Mouse (Mus musculus) neural tube, embryonic 10.5 days (tissue): ENCODE measurements at regions not wholly inside any gene's neighbourhood (a gene's known extent, or its start where the extent isn't known, plus 50 kb on each side); places are given as distances from the start of the nearest gene placed in this dataset.

Experiments used
- DNase-seq: peaks from one replicate; pipeline ENCODE4 v3.0.0-alpha.2; 2017; ENCODE audit warnings: low spot score; ENCODE audit errors: extremely low spot score

GRCm38 (mm10) chr12:6211266-6211665, 835.8 kb upstream of the Klhl29 start:
- no peak for DNase-seq

DNA sequence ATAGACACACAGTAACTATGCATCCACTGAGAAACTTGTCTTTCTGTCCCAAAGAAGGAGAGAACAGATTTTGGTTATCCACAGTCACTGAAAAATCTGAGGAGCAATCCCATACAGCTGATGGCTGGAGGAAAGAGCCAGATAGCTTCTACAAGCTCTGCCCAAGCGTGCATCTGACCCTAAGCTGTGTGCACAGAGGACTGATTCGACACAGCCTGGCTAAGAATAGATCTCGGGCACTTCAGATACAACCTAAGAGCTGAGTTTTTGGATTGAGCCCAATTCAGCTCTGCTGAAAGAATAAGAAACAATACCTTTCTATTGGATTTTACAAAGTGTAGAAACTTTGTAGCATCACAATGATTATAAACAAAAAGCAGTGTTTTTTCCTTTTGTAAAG, 813.8 kb upstream of the Klhl29 start:
- no peak for DNase-seq

GRCm38 (mm10) chr12:6168795-6169194, 793.3 kb upstream of the Klhl29 start:
- DNase-seq, result no peak

DNA sequence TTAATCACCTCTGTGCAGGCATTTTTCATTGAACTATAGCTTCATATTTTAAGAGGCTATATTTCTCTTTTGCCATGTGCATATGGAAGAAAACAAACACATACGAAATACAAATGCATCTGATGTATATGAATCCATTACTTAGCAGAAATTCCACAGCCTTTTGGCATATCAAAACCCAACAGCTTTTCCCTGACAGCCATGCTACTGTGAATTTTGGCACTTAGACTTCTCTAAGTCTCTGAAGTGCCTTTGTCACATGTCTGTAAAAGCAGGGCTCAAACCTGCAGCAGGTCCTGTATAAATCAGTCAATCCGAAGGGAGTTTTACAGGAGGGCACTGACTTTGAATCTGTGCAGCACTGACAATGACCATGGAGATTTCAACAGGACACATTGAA, 778.8 kb upstream of the Klhl29 start:
- DNase-seq, result no peak

DNA sequence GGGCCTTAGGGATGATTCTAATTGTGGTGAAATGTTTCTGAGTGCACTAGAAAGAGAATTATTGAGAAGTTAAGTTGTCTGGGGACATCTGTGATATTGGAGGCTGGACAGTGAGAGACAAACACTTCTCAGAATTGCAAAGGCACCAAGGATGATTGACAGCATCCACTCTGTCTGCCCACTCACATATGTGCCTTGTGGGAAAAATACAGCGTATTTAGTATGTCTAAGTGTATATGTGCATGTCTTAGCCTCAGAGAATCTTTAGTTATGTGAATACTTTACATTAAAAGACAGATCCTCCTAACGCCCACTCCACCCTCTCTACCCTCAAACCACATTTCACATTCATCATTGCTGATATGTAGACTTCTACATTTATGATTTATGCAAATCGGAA, 776.0 kb upstream of the Klhl29 start:
- no peak for DNase-seq

DNA sequence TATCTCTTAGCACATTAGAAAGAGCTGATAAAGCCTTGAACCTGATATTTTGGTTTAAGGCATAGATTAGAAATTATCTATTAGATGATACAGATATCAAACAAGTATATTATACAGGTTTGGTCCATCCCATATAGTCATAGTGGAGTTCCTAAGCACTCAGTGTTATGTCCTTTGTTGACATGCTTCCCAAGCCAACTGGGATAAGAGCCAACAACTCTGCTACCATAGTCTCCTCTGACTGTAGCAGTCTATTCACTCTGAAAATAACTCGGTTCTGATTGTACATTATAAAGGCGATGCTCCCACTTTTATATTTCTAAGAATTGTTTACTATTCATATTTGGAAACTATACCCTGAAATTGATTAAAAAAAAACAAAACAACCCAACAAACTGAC, 757.0 kb upstream of the Klhl29 start:
- no peak for DNase-seq

- DNase-seq, result no peak
Observed at GRCm38 (mm10) chr12:6119557-6119956, 744.1 kb upstream of the Klhl29 start.

DNA sequence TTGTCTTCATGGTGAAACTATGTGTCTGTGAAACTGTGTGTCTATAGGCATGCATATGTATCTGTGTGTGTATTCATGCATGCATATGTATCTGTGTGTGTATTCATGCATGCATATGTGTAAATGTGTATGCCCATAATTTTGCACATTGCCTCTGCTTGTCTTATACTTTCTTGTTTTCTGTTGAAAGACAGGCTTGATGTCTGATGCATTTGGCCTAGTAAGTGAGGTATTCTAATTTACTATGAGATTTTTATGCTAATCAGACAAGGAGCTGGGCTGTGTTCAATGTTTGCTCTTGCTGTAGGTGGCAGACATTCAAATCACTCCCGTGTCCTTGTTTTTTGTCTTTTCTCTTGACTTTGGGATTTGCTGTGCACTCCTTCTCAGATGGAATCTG, 739.8 kb upstream of the Klhl29 start:
- DNase-seq, result no peak

- DNase-seq, result no peak
Observed at GRCm38 (mm10) chr12:6097295-6097694, 721.8 kb upstream of the Klhl29 start.

DNA sequence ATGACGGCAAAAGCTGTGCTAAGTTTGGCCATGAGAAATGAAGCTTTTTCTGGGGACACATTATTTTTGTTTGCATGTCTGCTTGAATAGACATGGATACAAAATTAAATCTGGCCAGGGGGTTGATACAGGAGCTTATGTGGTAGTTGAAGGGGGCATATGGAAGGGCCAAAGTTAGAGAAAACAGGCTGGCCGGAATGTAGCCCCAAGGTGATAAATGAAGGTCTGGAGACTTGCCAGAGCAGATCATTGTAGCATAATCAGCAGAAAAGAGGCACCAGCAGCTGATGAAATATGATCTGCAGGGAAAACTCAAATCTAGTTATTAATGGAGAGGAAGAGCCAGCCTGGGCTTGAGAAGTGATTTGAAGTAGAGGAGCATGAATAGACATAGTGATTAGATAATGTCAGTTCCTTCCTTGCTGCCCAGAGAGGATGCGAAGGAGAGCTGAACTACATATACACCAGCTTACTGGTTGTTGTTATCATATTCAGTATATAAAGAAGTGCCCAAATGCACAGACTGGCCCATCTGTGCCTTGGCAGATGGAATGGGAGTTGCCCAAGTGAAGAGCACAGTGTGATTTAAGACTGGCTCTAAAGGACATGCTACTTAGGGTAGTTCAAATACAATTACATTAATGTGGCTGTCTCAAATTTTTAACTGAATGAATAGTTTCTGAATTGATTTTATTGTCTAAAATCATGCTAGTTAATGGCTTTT, 712.3 kb upstream of the Klhl29 start:
- DNase-seq, result peak; percentile 17

DNA sequence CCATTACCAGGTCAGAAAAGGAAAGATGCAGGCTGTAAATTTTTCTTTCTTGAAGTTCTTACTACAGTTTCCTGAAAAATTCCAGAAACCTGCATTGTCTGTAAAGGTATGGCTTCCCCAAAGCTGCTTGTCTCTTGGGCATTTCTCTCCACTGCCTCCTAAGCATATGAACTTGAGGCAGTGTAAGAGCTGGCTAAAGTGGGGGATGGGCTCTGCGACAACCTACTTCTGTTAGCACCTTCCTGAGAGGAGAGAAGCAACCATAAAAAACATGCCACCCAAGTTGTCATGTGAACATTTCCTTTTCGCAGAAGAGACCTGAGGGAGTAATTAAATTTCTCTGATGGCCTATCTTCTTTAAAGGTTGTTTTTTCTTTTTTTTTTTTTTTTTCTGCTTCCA, 711.6 kb upstream of the Klhl29 start:
- no peak for DNase-seq

DNA sequence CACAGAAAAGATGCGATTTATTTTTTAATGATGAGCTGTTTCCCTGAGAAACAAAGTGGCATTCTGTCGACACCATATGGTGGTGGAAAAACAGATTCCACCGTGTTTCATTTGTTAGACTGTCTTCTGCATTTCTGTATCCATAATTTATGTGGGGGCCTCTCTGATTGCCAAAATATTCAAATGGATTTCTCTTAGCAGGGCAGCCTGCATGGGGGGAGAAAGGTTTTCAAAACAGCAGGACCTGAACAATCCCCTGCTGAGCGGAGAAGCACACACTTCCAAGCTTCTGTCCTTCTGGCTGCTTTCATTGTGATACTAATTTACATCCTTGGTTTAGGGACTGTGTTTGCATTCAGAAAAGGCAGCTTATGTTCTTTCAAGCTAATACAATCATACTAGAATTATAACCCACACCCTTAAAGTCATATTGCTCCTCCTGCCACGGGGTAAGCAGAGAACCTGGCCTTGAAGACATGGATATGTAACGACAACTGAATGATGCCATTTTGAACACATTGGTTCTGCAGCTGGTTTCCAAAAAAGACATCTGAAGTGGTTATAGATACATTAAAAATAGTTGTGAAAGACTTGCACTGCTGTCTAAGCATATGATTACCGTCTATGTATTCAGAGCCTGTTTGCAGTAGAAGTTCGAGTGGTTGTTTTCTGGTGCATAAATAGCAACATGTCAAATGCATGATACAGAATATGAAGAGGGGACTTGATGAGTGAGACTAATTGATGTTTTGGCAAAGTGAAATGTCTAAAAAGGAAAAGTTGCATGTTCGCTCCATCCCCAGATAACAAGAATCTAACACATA, 671.6 kb upstream of the Klhl29 start:
- DNase-seq, result no peak

GRCm38 (mm10) chr12:6046110-6046509, 670.6 kb upstream of the Klhl29 start:
- DNase-seq, result no peak

GRCm38 (mm10) chr12:6042326-6042725, 666.8 kb upstream of the Klhl29 start:
- peak; percentile 21 for DNase-seq

DNA sequence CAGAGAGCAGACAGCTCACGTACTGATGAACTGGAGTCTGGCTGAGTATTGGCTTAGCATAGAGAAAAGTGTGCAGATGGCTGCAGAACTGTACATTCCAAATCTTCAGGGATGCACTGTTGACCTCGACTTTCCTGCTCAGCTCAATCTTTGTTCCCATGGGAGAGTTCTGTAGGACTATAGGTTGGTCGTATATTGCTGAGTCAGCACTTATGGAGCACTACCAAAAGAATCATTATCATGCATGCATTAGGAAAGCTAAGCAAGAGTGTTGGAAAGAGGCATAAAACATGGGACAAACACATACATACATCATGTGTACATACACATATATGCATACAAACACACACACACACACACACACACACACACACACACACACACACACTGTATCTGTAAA, 648.6 kb upstream of the Klhl29 start:
- DNase-seq, result no peak

GRCm38 (mm10) chr12:6022490-6022889, 647.0 kb upstream of the Klhl29 start:
- no peak for DNase-seq

DNA sequence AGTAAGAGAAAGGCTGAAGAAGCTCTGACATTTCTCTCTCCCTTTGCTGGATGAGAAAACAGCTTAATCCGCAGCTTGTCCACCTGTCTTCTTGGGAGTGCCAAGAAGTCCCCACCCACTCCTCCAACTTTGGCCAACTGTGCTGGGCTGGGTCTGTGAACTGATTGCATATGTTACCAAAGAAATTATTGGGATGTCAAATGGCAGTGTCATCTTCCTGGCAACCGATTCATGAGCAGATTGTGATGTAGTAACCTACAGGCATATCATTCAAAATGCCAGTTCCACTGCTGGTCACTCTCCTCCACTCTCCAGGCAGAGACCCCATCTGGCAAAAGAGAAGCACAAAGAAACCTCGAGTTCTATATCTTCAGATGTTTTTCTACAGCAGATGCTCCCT, 625.5 kb upstream of the Klhl29 start:
- no peak for DNase-seq

GRCm38 (mm10) chr12:5997366-5997765, 621.9 kb upstream of the Klhl29 start:
- DNase-seq, result no peak

DNA sequence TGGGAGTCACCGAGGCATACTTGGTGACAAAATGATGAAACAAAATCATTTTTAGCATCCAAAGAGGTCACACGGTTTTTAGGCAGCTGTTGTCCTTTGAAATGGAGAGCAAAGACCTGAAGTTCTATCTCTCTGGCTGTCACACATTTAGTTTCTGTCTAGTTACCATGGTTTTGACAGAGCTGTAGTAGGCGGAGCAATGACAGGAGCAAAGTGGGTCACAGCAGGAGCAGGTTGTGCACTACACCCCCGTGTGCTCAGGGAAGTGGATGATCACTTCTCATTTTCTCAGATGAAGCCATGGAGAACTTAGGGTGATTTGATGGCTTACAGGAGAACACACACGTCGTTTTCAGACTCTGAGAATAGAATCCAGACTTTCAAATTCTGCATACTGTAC, 621.2 kb upstream of the Klhl29 start:
- no peak for DNase-seq

DNA sequence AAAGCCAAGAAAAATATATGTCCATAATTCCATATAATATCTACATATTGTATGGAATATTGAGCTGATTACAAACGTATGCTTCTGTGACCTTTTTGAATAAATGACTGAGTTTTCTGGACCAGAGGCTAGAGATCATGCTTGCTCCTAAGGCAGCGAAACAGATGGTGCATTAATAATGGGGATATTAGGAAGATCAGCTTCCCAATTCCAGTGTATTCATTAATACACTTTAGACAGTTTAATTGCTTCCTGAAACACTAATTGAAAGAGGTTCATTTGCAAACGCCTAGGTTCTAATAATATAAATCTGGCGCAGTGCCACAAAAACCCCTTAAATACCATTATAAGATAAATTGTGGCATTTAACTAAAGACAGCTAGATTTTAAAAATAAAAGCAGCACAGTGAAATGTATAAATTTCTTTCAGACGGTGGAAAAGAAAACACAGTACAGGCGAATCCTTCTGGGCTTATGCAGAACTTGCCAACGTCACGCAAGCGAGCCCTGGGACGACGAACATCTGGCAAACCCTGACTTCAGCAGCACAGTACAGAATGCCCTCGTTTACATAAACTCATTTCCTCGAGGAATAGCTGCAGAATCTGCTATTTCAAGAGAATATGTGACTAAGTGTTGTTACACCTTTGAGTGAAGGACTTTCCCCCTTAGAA, 608.6 kb upstream of the Klhl29 start:
- DNase-seq, result no peak

DNA sequence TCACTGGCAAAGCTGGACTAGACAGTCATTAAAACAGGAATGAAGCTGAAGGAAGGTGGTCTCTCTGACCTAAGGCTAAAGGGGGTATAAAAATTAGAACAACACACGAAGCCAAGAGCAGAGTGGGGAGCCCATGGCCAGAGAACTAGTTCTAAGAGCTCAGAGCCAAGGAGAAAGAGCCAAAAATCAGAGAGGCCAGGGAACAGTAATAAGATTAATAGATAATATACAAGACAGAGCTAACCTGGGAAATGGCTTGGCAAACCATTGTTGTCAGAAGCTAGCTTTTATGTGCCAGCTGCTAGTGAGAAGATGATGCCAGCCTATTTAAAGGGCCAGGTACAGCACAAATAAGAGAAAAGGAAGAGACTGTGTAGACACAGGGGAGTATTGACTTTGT, 606.6 kb upstream of the Klhl29 start:
- no peak for DNase-seq

GRCm38 (mm10) chr12:5975926-5976325, 600.4 kb upstream of the Klhl29 start:
- no peak for DNase-seq
